Mouse (Mus musculus): Measurements from ENCODE around the gene Ntrk3.

Gene Ntrk3

DNA sequence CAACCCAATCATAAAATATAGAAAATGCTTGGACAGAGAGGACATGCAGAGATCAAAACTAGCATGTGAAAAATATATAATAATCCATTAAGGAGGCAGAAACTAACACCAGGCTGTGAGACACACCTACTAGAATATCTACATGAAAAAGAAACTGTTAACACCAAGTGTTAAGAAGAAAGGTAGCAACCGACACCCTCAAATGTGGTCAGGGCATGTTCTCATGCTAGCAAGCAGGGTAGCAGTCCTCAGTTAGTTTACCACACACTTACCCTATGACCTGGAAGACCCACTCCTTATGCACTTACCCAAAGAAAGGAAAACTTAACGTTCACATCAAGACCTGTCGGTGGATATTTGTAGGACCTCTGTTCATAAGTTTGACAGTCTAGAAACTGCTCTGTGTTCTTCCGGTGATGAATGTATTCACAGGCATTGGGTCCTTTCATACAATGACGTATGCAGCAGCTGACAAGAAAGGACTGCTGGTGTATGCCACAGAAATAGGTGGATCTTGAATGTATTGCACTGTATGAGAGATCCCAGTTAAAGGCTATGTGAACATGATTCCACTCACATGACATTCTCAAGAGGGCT lies at the start of gene Ntrk3:
Gene Ntrk3 (minus strand): TSS at position 399 of the 597 bp plus-strand sequence.
- no peak for DNase-seq (ENCODE audit: low spot score)

DNA sequence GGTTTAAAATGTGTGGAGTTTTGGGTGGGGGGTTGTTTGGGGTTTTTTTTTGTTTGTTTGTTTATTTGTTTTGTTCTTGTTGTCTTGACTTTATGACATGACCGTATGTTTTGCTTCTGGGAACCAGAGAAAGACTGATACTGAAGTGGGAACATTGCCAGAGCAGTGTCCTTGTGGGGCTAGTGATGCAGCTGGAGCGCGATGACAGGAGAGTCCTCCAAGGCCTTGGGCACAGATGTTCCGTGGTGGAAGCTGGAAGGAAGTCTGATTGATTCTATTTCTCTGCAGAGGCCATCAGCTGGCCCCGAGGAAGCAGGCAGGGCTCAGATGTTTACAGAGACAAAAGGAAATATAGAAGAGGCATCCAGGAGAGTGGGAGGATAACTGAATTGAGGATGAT lies 48.1 kb upstream of the Ntrk3 start:
- DNase-seq (ENCODE audit: low spot score) = no peak

DNA sequence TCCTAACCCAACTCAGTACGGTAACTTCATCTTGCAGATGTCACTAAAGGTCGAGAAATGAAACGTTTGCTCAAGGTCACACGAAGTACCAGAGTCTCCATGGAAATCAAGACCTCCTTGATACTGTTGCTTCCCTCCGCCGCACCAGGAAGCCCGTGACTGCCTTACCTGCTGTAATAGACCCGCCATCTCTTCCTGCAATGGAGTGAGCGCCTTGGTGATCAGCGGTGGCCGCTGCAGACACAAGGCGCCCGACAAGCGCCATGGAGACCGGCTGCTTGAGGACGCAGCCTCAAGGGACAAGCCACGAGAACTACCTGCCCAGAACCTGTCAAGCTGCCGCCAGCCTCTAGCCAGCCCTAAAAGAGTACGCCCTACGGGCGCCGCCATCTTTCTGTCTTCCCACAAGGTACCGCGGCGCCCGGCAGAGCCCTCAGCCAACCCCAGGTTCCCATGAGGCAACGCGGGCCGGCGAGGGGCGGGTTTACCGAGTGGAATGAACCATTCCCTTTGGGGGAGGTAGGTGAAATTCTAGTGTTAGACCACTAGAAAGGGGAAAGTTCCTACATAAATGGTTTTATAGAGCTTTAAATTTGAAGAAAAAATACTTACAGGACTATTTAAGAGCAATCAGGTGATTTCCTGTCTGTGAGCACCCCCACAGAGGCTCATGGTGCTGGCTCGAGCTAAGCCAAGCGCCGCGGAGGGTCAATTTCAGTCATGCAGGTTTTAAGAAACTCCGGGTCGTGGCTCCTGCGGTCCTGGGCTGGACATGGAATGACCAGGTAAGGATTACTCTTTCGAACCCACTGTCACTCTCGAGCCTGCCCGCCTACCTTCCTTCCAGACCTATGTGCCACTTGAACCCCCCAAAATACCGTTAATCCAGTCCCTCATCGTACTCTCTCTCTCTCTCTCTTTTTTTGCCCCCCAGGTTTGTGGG lies 45.1 kb upstream of the Ntrk3 start, which contains the start of the genes Mrps11 and Mrpl46:
Gene Mrps11 (plus strand): TSS at position 481 of the 943 bp plus-strand sequence.
Gene Mrpl46 (minus strand): TSS at position 893 of the 943 bp plus-strand sequence.
- peak; percentile 83 for DNase-seq (ENCODE audit: low spot score)

DNA sequence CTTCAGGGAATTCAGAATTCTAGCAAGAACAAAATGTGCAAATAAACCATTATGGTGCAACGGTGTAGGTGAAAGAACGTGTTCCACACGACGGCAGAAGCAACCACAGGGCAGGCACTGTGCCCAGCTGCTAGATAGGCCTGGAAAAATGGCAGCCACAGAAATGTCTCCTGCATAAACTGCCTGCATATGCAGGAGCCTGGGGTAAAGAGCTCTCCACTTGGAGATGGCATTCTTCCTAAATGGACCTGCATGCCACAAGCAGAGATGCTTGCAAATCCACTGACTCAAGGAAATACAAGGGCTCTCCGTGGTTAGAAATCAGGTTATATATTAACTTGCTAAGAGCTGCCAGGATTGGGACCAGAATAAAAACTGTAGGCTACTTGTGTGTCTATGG lies 40.9 kb upstream of the Ntrk3 start:
- no peak for DNase-seq (ENCODE audit: low spot score)

DNA sequence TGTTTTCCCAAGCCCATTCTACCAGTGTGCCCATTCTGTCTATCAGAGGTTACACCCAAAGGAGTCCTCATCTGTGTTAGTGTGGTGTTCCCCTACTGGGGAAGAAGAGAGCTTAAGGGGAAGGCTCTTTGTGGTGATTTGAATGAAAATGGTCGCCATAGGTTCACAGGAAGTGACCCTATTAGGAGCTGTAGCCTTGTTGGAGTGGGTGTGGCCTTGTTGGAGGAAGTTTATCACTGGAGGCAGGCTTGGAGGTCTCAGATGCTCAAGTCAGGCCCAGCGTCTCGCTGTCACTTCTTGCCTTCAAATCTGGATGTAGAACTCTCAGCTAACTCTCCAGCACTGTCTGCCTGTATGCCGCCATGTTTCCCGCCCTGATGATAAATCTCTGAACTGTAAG lies 33.1 kb upstream of the Ntrk3 start:
- DNase-seq (ENCODE audit: low spot score) = no peak

DNA sequence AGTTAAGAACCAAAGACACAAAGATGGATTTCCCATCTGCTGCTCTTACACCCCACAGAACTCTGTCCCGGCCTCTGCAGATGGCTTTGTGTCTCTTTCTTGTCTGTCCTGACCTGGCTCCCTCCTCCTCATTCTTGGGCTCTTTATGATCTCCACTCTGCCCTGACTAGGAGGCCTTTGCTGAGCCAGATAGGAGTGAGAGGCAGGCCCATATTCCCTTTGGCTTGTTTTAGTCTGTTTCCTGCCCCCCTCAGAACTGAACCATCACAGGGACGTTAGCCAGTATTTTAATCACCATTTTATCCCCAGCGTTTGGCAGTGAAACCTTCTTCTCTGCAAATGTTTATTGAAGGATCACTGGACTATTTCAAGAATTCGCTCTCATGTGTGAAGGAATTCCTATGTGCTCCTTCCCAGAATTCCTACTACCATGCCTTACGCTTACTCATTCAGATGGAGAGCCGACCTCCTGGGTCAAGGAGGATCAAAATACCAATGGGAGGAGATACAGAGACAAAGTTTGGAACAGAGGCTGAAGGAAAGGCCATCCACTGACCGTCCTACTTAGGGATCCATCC lies 31.4 kb upstream of the Ntrk3 start:
- no peak for DNase-seq (ENCODE audit: low spot score)

DNA sequence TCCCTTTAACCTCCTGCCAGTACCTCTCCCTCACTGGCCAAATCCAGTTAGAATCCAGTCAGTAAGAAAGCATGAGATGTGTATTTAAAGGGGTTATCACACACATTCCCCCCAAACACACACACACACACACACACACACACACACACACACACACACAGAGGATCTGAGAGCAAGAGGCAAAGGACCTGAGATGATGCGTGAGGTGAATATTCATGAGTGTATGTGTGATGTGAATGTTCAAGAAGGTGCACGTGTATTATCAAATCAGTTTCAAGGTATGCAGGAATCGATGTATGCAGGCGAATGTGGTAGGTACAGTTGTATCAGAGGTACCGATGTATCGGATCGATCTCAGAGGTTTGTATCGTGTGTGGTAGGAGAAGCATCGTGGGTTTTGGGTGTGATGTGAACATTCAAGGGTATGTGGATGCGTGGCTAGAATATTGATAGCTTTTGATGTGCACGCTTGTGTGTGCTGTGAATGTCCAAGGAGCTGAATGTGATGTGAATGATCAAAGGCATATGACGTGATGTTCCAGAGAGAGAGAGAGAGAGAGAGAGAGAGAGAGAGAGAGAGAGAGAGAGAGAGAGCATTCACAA lies 30.2 kb upstream of the Ntrk3 start:
- DNase-seq (ENCODE audit: low spot score) = no peak

DNA sequence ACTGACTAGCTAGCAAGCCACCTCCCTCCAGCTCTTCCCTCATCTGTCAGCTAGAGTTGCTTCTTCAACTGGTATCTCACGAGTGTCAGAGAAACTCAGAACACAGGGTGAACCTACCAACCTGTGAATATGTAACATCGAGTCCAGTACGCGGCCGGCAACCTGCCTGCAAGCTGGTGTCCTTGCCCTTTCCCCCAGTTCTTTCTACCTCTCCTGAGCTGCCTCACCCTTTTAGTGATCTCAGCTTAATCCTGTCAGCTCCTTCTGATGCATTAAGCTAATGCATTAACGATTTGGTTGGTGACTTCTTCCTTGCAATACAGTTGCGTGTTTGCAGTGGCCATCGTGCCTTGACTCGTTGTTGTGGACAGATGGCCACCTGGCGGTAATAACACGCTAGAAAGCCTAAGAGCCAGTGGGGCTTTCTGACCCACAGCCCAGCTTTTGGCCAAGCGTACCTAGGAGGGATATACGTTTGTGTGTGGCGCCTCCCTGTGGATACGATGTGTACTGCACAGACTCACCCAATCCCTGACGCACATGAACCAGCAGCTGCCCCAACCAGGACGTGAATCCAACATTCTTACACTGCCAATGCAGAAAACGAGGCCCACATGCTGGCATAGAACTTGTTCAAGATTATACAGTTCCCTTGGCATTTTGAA lies 28.3 kb upstream of the Ntrk3 start:
- peak; percentile 34 for DNase-seq (ENCODE audit: low spot score)

DNA sequence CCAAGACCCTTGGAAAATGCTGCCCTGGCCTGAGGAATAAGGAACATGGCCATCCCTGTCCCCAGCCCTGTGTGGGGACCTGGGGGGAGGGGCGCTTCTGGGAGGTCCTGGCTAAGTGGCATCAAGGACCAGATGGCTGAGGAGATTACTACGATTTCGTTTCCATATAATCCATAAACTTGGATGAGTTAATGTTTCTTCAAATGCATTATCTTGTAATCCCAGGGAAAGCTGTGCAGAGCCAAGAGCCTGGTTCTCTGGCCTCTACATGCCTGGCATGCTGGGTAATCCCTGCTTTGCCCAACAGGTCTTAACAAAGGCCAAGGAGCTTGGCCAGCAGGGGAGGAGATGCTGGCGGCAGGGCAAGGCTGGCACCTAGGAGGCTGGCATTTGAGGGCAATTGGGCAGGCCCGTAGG lies 27.4 kb upstream of the Ntrk3 start:
- no peak for DNase-seq (ENCODE audit: low spot score)

DNA sequence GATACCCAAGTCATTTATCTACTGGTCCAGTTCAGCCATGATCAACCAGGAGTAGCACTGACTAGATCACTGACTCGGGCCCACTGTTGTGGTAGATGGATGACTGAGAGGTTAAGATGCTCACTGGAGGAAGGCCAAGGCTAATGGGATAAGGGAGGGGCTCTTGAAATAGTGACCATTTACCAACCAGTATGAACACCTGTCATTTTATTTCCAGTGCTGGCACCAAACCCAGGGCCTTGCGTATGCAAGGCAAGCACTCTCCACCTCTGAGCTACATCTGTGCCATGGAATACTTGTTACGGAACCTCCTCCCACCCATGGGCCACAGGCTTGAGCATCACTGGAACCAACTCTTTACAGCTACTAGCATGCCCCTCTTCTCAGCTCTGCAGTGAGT lies 26.0 kb upstream of the Ntrk3 start:
- DNase-seq (ENCODE audit: low spot score) = no peak

DNA sequence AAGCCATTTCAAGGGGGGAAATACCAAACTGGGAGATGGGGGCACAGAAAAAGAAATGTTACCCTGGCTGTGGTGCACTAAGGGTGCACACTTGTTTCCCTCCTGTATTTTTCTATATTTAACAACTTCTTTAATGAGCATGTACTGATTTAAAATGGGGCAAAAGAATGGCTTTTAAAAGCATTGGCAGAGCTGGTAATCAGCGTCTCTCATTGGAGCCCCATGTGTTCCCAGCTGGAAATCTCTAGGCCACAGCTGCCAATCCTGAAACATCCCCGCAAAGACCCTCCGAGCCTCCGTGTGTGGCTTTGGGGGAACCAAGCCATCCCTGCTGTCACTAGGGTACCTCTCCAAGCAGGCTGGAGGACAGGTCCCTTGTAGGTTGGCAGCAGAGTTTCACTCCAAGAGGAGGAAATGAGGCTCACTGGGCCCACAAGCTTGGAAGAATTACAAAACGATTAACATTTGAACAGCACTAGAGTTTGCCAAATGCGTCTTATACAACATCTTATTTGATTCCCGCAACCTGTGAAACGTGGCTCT lies 16.7 kb upstream of the Ntrk3 start:
- DNase-seq (ENCODE audit: low spot score) = no peak

DNA sequence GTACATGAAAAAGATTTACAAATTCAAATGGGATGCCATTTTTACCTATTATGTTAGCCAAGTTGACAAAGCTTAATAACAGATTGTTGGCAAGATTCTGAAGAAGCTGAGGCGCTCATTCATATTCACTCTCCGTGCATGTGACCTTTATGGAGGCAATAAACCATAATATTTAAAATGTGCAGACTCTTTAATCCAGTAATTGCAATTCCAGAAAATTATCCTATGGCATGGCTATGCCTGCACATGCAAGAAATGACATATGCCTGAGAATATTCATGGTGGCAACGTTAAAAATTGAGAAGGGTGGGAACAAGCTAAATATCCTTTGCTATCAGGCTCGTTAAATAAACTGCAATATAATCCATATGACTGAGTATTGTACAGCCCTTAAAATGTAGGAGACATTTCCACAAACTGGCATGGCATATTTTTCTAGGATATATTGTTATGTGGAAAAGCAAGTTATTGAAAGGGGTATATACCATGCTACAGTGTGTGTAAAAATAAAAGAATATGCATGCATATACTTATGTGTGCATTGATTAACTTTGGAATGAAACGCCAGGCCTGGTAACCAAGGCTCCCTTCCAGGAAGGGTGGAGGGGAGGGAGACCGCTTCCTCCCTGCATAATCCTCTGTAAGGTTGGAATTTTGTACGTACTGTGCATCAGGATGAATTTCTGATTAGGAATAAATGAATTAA lies 16.1 kb upstream of the Ntrk3 start:
- no peak for DNase-seq (ENCODE audit: low spot score)

DNA sequence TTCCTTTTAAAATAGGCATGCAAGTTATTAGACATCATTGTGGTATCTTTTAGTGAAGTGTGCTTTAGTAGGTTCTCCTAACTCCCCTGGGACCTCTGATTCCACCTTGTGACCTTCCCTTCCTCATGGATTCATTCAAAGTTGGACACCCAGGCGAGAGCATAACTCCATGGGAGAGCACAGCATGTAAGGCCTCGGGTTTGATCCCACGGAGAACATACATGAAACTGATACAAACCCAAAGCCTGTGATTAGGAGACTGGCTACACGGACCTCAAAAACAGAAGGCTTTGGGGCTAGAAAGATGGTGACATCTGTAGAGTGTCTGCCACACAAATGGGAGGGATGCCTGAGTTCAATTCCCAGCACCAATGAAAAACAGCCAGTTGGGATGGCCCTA lies 15.1 kb upstream of the Ntrk3 start:
- no peak for DNase-seq (ENCODE audit: low spot score)

DNA sequence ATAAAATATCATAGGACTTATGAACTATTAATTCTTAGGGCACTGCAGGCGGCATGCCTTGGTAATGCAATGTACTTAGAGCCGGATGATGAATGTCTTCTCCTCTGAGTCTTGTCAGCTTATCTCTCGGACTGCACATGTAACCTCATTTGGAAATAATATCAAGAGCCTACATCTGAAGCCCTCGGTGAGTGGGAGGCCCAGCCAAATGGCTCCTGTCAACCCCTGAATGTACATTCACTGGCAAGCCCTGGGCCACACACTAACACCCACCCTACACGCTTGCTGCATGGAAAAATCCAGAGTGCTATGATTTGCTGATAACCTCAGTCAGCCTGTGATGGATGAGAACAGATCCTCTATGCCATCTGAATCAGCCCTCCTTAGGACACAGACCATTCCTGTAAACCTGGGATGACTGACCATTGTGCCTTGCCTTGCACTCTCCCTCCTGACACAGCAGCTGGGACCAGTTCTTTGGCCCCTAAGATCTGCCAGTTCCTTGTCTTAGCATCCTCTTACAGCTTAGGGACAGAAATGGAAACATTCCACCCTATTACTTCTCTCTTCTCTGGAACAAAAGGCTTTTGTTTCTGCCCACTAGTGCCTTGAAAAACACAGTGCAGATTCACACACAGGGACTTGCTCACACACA lies 6.0 kb upstream of the Ntrk3 start:
- no peak for DNase-seq (ENCODE audit: low spot score)

DNA sequence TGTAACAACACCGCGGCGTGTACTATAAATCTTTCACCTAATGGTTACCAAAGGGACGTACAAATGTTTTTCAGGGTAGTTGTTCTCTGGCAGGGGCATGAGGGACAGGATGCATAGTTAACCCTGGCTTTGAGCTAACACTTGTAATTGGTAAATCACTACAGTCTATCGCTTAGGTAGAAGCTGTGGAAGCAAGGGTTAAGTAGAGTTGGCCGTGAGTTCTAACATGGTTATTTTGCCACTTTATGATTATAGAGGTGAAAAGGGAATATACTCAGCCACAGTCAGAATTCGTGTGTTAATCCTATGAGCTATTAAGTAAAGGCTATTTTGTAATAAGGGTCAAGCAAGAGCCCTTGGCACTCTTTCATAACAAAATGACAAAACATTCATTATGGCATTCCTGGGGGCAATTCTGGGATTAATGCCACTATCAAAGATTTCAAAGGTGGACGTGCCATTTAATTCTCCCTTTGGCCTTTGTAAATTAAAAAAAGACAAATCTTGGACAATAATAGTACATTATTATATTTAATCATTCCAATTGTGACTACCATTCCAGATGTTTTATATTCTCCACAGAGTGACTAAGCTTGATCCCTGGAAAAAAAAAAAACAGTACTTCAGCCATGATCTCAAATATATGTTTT lies 1.7 kb upstream of the Ntrk3 start:
- no peak for DNase-seq (ENCODE audit: low spot score)

DNA sequence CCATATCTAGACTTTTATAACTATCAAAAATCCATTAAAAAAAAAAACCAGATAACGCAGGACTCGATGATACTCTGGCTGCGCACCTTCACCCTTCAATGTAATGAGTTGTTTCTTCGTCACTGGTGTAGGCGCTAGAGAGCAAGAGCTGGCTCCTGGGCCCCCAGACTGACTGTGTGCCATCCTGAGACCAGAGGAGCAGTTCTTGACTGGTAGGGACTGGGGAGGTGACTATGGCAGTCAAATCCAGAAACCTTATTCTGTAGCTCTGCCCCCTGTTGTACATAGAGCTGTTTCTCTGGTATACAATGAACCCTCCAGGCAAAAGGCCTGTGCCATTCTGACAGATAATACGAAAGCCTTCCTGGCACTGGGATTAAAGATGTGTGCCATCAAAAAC lies 616 bp downstream of the Ntrk3 start:
- DNase-seq (ENCODE audit: low spot score) = no peak

DNA sequence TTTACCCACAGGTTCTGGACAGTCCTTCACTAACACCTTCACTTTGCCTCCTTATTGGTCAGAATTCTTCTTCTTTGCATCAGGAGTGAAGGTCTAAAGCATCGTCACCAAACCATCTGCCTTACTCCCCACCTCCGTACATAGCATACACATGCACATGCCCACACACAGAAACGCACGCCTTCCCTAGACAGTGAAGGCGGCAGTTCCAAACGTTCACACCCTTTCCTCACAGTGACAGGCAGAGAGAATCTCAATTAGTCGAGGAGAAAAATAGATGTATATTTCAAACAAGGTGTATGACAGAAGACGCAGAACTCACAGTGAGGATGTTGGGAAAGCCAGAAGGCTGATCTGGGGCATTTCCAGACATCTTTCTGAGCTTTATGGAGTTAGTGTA lies 6.4 kb downstream of the Ntrk3 start:
- no peak for DNase-seq (ENCODE audit: low spot score)

DNA sequence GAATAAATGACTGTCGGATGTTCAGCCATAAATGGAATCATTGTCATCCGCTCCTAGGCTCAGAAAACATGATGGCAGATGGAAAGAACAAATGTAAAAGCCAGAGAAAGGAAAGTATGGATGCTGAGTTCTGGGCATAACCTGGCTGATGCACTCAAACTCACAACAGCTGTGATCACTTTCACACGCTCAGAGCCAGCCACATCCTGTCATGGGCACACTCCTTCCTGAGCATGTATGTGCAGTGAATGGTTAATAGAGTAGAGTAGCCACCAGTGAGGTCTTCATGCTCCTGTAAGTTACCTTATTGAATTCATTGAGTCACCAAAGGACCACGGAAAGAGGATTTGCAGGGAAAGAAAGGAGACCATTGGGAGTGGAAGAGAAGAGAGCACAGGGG lies 13.2 kb downstream of the Ntrk3 start:
- no peak for DNase-seq (ENCODE audit: low spot score)

DNA sequence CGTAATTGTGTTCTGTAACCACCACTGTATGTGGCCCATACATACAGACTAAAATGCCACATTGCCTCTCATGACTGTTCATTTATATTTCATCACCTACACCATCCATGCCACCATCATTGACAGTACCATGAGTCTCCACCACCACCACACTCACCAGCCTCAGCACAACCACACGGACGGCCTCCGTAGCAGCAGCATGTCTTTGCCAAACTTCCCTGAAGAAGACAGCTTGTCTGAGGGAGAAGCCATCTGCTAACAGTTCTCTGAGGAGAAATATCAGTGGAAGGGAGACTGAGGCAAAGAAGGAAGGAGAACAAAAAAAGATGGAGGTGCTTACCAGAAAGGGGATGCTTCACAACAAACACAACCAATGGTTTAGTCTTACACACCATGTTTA lies 15.8 kb downstream of the Ntrk3 start:
- no peak for DNase-seq (ENCODE audit: low spot score)
